Mouse (Mus musculus) induced T-regulatory cell, adult 2 months (primary cell): ENCODE measurements around the gene Tnfrsf25.

Experiments used
- DNase-seq: peaks from one replicate; pipeline ENCODE4 v3.0.0-alpha.2; 2012; ENCODE audit warnings: low read depth

Gene Tnfrsf25

GRCm38 (mm10) chr4:152115921-152116612 lies at the start of gene Tnfrsf25:
Gene Tnfrsf25 (plus strand): TSS chr4:152115934.
- DNase-seq: peak; percentile 74

- DNase-seq: no peak
These were observed 48.5 kb upstream of the Tnfrsf25 start for GRCm38 (mm10) chr4:152067280-152067679.

GRCm38 (mm10) chr4:152068166-152068724 lies 47.5 kb upstream of the Tnfrsf25 start:
- no peak for DNase-seq

GRCm38 (mm10) chr4:152069245-152069644 lies 46.5 kb upstream of the Tnfrsf25 start:
- no peak for DNase-seq

- DNase-seq: no peak
These were observed 45.0 kb upstream of the Tnfrsf25 start for GRCm38 (mm10) chr4:152070494-152071396.

GRCm38 (mm10) chr4:152072121-152072601 lies 43.6 kb upstream of the Tnfrsf25 start, which contains the start of gene Plekhg5:
Gene Plekhg5 (plus strand): TSS chr4:152072498.
- no peak for DNase-seq

- DNase-seq: no peak
These were observed 43.1 kb upstream of the Tnfrsf25 start for GRCm38 (mm10) chr4:152072655-152073054.

- no peak for DNase-seq
These were observed 42.0 kb upstream of the Tnfrsf25 start for GRCm38 (mm10) chr4:152073715-152074114.

GRCm38 (mm10) chr4:152074548-152074947 lies 41.2 kb upstream of the Tnfrsf25 start:
- no peak for DNase-seq

- DNase-seq: no peak
These were observed 38.5 kb upstream of the Tnfrsf25 start for GRCm38 (mm10) chr4:152077191-152077590.

GRCm38 (mm10) chr4:152078105-152078530 lies 37.6 kb upstream of the Tnfrsf25 start:
- DNase-seq: no peak

- DNase-seq: no peak
These were observed 36.5 kb upstream of the Tnfrsf25 start for GRCm38 (mm10) chr4:152079261-152079660.

GRCm38 (mm10) chr4:152079931-152080330 lies 35.8 kb upstream of the Tnfrsf25 start:
- no peak for DNase-seq

- DNase-seq: no peak
These were observed 32.0 kb upstream of the Tnfrsf25 start for GRCm38 (mm10) chr4:152083611-152084220.

- no peak for DNase-seq
These were observed 31.1 kb upstream of the Tnfrsf25 start for GRCm38 (mm10) chr4:152084616-152085015.

GRCm38 (mm10) chr4:152086505-152087210 lies 29.1 kb upstream of the Tnfrsf25 start:
- DNase-seq: peak; percentile 78

- no peak for DNase-seq
These were observed 28.3 kb upstream of the Tnfrsf25 start for GRCm38 (mm10) chr4:152087211-152088081.

- no peak for DNase-seq
These were observed 27.6 kb upstream of the Tnfrsf25 start for GRCm38 (mm10) chr4:152088133-152088532.

GRCm38 (mm10) chr4:152088556-152089120 lies 27.1 kb upstream of the Tnfrsf25 start:
- DNase-seq: no peak

GRCm38 (mm10) chr4:152090191-152090590 lies 25.5 kb upstream of the Tnfrsf25 start:
- no peak for DNase-seq
